Mouse (Mus musculus): Measurements from ENCODE around the gene Chkb. TPM values are rescaled to one million over a fixed set of nuclear protein-coding genes. Genes with fewer than 3 reads are reported as not detected.

Chkb gene
- total and polyA plus RNA-seq, 3 experiments = 21.1 to 31.8 (median 26.4) TPM

- Histone ChIP-seq H3K4me2 (ENCODE audit: insufficient read depth, low read depth, poor library complexity, severe bottlenecking) (no peak overlapping the region), H3K4me3 (replicated peaks in 1 of 3; ENCODE audit: low read depth in 2 of 3, low read length in 2 of 3, poor library complexity in 1 of 3) (no peak overlapping the region), H3K27me3 (replicated peaks) (peaks cover 40% of the 10 kb centered on the region), H3K36me3 (replicated peaks in 1 of 2; ENCODE audit: control insufficient read depth in 1 of 2, insufficient read depth in 1 of 2, low read length in 1 of 2) (no peaks in the 10 kb centered on the region), H3K27ac (ENCODE audit: insufficient read depth, low read depth) (no peak overlapping the region), H3K79me2 (replicated peaks; ENCODE audit: control insufficient read depth, extremely low read depth, insufficient read depth, poor library complexity, severe bottlenecking) (no peaks in the 10 kb centered on the region), H3K9me3 (replicated peaks; ENCODE audit: low read length) (no peaks in the 10 kb centered on the region), H3K4me1 (ENCODE audit: control insufficient read depth in 1 of 2, insufficient read depth in 2 of 2) (no peaks in the 10 kb centered on the region), H3K9ac (ENCODE audit: insufficient read depth, low read depth) (no peak overlapping the region)
- DNase-seq (ENCODE audit: extremely low read depth) = no peak
- dilution Hi-C loops (cut with MboI; ENCODE audit: extremely low pct_ligation_motif_present, extremely low pct_unique_long_range_greater_than_20kb, low sequenced_read_pairs) (no loop called here), in situ Hi-C loops (cut with MboI; ENCODE audit: low pct_ligation_motif_present, low pct_unique_long_range_greater_than_20kb, low sequenced_read_pairs) (no loop called here)
- no peak for TF ChIP-seq ZNF384 (IDR thresholded peaks at IDR 0.05; ENCODE audit: low read depth, low read length)
- no peak for TF ChIP-seq JUND (conservative IDR thresholded peaks at IDR 0.05; ENCODE audit: low read depth, low read length)
- TF ChIP-seq MAZ (IDR thresholded peaks at IDR 0.05; ENCODE audit: low read depth, low read length) = no peak
- TF ChIP-seq NELFE (IDR thresholded peaks at IDR 0.05; ENCODE audit: low read depth, low read length) = no peak
- no peak for TF ChIP-seq ZC3H11A (IDR thresholded peaks at IDR 0.05; ENCODE audit: low read depth, low read length)
- TF ChIP-seq TBP (conservative IDR thresholded peaks at IDR 0.05; ENCODE audit: low read depth, low read length) = no peak
- TF ChIP-seq ETS1 (conservative IDR thresholded peaks at IDR 0.05; ENCODE audit: low read depth, low read length) = no peak
- no peak for TF ChIP-seq CHD1 (IDR thresholded peaks at IDR 0.05; ENCODE audit: low read depth, low read length)
- TF ChIP-seq UBTF (IDR thresholded peaks at IDR 0.05; ENCODE audit: low read depth, low read length) = no peak
- TF ChIP-seq MAFK (IDR thresholded peaks at IDR 0.05; ENCODE audit: insufficient replicate concordance, low read length) = no peak
- no peak for TF ChIP-seq RCOR1 (conservative IDR thresholded peaks at IDR 0.05; ENCODE audit: low read depth, low read length)
- TF ChIP-seq RAD21 (IDR thresholded peaks at IDR 0.05; ENCODE audit: low read depth, low read length) = no peak
- no peak for TF ChIP-seq IRF4 (IDR thresholded peaks at IDR 0.05; ENCODE audit: low read depth, low read length)
- TF ChIP-seq KAT2A (IDR thresholded peaks at IDR 0.05; ENCODE audit: insufficient replicate concordance, low read length) = no peak
- TF ChIP-seq CHD2 (IDR thresholded peaks at IDR 0.05; ENCODE audit: low read length) = no peak
- TF ChIP-seq ZKSCAN1 (IDR thresholded peaks at IDR 0.05; ENCODE audit: borderline replicate concordance, low read depth, low read length) = no peak
- TF ChIP-seq MYC (IDR thresholded peaks at IDR 0.05; ENCODE audit: low read depth, low read length) = no peak
- TF ChIP-seq POLR2AphosphoS2 (IDR thresholded peaks at IDR 0.05; ENCODE audit: low read depth, low read length) = no peak
These were observed 39.6 kb downstream of the Chkb start for GRCm38 (mm10) chr15:89390081-89390480.

GRCm38 (mm10) chr15:89387127-89387526, 42.6 kb downstream of the Chkb start:
- no peak overlapping the region for H3K4me2 ChIP-seq (ENCODE audit: insufficient read depth, low read depth, poor library complexity, severe bottlenecking)
- in situ Hi-C loops (cut with MboI; ENCODE audit: low pct_ligation_motif_present, low pct_unique_long_range_greater_than_20kb, low sequenced_read_pairs) (no loop called here), dilution Hi-C loops (cut with MboI; ENCODE audit: extremely low pct_ligation_motif_present, extremely low pct_unique_long_range_greater_than_20kb, low sequenced_read_pairs) (no loop called here)
- TF ChIP-seq BHLHE40 (IDR thresholded peaks at IDR 0.05; ENCODE audit: low read depth, low read length) = no peak
- TF ChIP-seq SMC3 (IDR thresholded peaks at IDR 0.05; ENCODE audit: low read depth, low read length) = no peak
- TF ChIP-seq JUN (IDR thresholded peaks at IDR 0.05; ENCODE audit: insufficient read depth, low read depth, low read length) = no peak
- TF ChIP-seq ZMIZ1 (IDR thresholded peaks at IDR 0.05; ENCODE audit: low read depth, low read length) = no peak
- no peak for TF ChIP-seq CHD1 (IDR thresholded peaks at IDR 0.05; ENCODE audit: low read depth, low read length)
- no peak for TF ChIP-seq RCOR1 (conservative IDR thresholded peaks at IDR 0.05; ENCODE audit: low read depth, low read length)
- no peak for TF ChIP-seq MAX (IDR thresholded peaks at IDR 0.05; ENCODE audit: low read length)
- TF ChIP-seq UBTF (IDR thresholded peaks at IDR 0.05; ENCODE audit: low read depth, low read length) = no peak
- TF ChIP-seq EP300 (IDR thresholded peaks at IDR 0.05; ENCODE audit: low read length) = no peak
- no peak overlapping the region for H3K4me3 ChIP-seq (replicated peaks in 1 of 3; ENCODE audit: low read depth in 2 of 3, low read length in 2 of 3, poor library complexity in 1 of 3)
- no peak for DNase-seq (ENCODE audit: extremely low read depth)
- H3K27me3 ChIP-seq (replicated peaks) = peaks cover 58% of the 10 kb centered on the region
- no peaks in the 10 kb centered on the region for H3K4me1 ChIP-seq (ENCODE audit: control insufficient read depth in 1 of 2, insufficient read depth in 2 of 2)
- no peaks in the 10 kb centered on the region for H3K36me3 ChIP-seq (replicated peaks in 1 of 2; ENCODE audit: control insufficient read depth in 1 of 2, insufficient read depth in 1 of 2, low read length in 1 of 2)
- H3K9ac ChIP-seq (ENCODE audit: insufficient read depth, low read depth) = no peak overlapping the region
- no peaks in the 10 kb centered on the region for H3K79me2 ChIP-seq (replicated peaks; ENCODE audit: control insufficient read depth, extremely low read depth, insufficient read depth, poor library complexity, severe bottlenecking)
- no peaks in the 10 kb centered on the region for H3K9me3 ChIP-seq (replicated peaks; ENCODE audit: low read length)
- H3K27ac ChIP-seq (ENCODE audit: insufficient read depth, low read depth) = no peak overlapping the region

Data from CH12.LX (cell line).